Mouse (Mus musculus): ENCODE data around the gene Nmur2. TPM values are rescaled to one million over a fixed set of nuclear protein-coding genes. Genes with fewer than 3 reads are reported as not detected.

The Nmur2 gene
- total RNA-seq, 2 experiments from 2014 or later: not detected

GRCm38 (mm10) chr11:55992799-55993198, 48.0 kb downstream of the Nmur2 start:
- TF ChIP-seq CTCF (conservative IDR thresholded peaks at IDR 0.05): peak; percentile 59
- no peak overlapping the region for H3K27ac ChIP-seq
- no peak for DNase-seq (ENCODE audit: low spot score in 2 of 2)
- no peak overlapping the region for H3K4me3 ChIP-seq

GRCm38 (mm10) chr11:55992148-55992547, 48.7 kb downstream of the Nmur2 start:
- Histone ChIP-seq H3K27ac (no peak overlapping the region), H3K4me3 (no peak overlapping the region)
- TF ChIP-seq CTCF (conservative IDR thresholded peaks at IDR 0.05): no peak
- no peak for DNase-seq (ENCODE audit: low spot score in 2 of 2)

DNA sequence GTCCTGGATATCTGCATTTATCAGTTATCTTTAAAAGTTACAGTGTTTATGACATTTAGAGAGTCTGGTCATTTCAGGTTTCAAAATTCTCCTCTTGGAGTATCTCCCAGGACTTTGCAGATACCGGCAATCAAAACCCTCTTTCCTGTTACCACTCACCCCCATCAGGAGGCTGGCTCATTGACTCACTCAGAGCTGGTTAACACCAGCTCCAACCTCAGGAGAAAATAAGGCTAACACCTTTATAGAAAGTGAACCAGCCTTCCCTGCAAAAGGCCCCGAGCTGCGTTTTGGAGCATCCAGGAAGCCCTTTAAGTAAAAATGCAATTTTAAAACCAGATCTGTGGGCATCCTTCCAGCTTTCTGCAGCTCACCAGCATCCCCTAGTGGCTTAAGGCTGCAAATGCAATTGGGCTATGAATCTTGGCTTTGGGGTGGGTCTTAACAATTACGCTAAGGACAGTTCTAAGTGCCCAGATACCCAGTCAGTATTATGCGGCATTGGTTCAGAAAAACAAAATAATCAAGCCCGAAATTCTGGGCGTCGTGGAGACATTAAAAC, 49.2 kb downstream of the Nmur2 start:
- Histone ChIP-seq H3K4me3 (no peak overlapping the region), H3K27ac (no peak overlapping the region)
- peak; percentile 98 for TF ChIP-seq CTCF (conservative IDR thresholded peaks at IDR 0.05)
- DNase-seq (ENCODE audit: low spot score in 2 of 2): peak in 1 of 2 experiments; percentile 65

GRCm38 (mm10) chr11:55984643-55985042, 56.2 kb downstream of the Nmur2 start:
- no peak for DNase-seq (ENCODE audit: low spot score in 2 of 2)
- no peak for TF ChIP-seq CTCF (conservative IDR thresholded peaks at IDR 0.05)
- no peak overlapping the region for H3K4me3 ChIP-seq
- no peak overlapping the region for H3K27ac ChIP-seq

DNA sequence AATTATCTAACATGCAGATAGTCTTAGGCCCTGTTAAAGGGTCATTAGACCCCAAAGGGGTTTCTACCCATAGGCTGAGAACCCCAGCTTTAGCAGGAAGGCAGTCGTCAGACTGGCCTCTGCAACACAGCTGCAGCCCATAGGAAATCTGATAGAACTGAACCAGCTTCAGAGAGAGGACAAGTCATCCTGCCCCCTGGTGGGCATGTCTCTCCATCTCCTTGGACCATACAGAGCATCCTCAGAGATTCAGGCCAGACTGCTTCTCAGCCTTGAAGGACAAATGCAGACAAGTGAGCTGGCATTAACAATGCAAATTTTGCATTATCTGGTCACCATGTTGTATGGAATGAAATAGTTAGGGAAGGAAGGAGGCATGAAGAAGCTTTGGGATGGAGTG, 59.2 kb downstream of the Nmur2 start:
- TF ChIP-seq CTCF (conservative IDR thresholded peaks at IDR 0.05): peak; percentile 69
- no peak for DNase-seq (ENCODE audit: low spot score in 2 of 2)
- no peak overlapping the region for H3K27ac ChIP-seq

GRCm38 (mm10) chr11:55978146-55978545, 62.7 kb downstream of the Nmur2 start:
- no peak overlapping the region for H3K4me3 ChIP-seq
- H3K27ac ChIP-seq: no peak overlapping the region
- peak in 1 of 2 experiments; percentile 23 for DNase-seq (ENCODE audit: low spot score in 2 of 2)
- TF ChIP-seq CTCF (conservative IDR thresholded peaks at IDR 0.05): no peak

More for the DNA sequence above, 59.2 kb downstream of the Nmur2 start:
- H3K4me3 ChIP-seq: no peak overlapping the region
